Mouse (Mus musculus) thymus, adult 2 months (tissue): ENCODE measurements around the gene Msrb1. TPM values are rescaled to one million over a fixed set of nuclear protein-coding genes. Genes with fewer than 3 reads are reported as not detected.
A peak's percentile ranks its signal among the peaks of the same experiment; 100 is the strongest.
"Not testable (repeated sequence)": the region's sequence is repeated elsewhere in the genome, so short reads cannot be mapped to it uniquely, and the experiment has no call there.

Experiments used
- DNase-seq: peaks from one replicate; pipeline ENCODE4 v3.0.0; 2021
- H3K27ac ChIP-seq: fragments of 200-500 bp; 2 replicates; pipeline ENCODE4 v1.5.1; 2012; ENCODE audit warnings: low read length, control low read depth; ENCODE audit not compliant: control insufficient read depth, insufficient read depth
- H3K27me3 ChIP-seq: fragments of 200-500 bp; 2 replicates; pipeline ENCODE4 v1.6.1; 2012; ENCODE audit warnings: mild to moderate bottlenecking, low read length, moderate library complexity, mixed read lengths; ENCODE audit not compliant: control insufficient read depth, insufficient read depth
- H3K36me3 ChIP-seq: fragments of 200-500 bp; 2 replicates; pipeline ENCODE4 v1.6.1; 2012; ENCODE audit warnings: mild to moderate bottlenecking, low read length, moderate library complexity; ENCODE audit not compliant: control insufficient read depth, insufficient read depth
- H3K4me1 ChIP-seq: fragments of 200-500 bp; replicated peaks from 2 replicates; pipeline ENCODE4 v1.6.1; 2012; ENCODE audit warnings: low read length; ENCODE audit not compliant: control insufficient read depth, insufficient read depth
- H3K4me3 ChIP-seq: fragments of 200-500 bp; 2 replicates; pipeline ENCODE4 v1.5.1; 2012; ENCODE audit warnings: mild to moderate bottlenecking, low read length, control low read depth, moderate library complexity; ENCODE audit not compliant: control insufficient read depth, insufficient read depth
- CTCF ChIP-seq: fragments of 200-500 bp; IDR thresholded peaks from 2 replicates; pipeline ENCODE4 v1.5.1; 2012; ENCODE audit warnings: mild to moderate bottlenecking, control low read depth, low read length, moderate library complexity, borderline replicate concordance; ENCODE audit not compliant: control insufficient read depth, poor library complexity, insufficient read depth; ENCODE audit errors: extremely low read depth
- POLR2A ChIP-seq: fragments of 200-500 bp; IDR thresholded peaks from 2 replicates; pipeline ENCODE4 v1.6.1; 2012; ENCODE audit warnings: mild to moderate bottlenecking, low read length, control low read depth, moderate library complexity; ENCODE audit not compliant: control insufficient read depth, poor library complexity, insufficient read depth; ENCODE audit errors: extremely low read depth
- WGBS: fragments of 180-500 bp; shearing (Covaris S2); methylation state at CpG from one replicate; pipeline ENCODE4 v1.1.7; 2018; 5-methylcytosine and 5-hydroxymethylcytosine counted together
- polyA plus RNA-seq: library from polyadenylated mRNA; depleted of rRNA; stranded (reverse); fragments of >200 nt; gene quantifications from 2 replicates; pipeline ENCODE4 v1.2.3, GENCODE M21; 2012

Gene Msrb1
- polyA plus RNA-seq, 1 experiment = 91.5 TPM

DNA sequence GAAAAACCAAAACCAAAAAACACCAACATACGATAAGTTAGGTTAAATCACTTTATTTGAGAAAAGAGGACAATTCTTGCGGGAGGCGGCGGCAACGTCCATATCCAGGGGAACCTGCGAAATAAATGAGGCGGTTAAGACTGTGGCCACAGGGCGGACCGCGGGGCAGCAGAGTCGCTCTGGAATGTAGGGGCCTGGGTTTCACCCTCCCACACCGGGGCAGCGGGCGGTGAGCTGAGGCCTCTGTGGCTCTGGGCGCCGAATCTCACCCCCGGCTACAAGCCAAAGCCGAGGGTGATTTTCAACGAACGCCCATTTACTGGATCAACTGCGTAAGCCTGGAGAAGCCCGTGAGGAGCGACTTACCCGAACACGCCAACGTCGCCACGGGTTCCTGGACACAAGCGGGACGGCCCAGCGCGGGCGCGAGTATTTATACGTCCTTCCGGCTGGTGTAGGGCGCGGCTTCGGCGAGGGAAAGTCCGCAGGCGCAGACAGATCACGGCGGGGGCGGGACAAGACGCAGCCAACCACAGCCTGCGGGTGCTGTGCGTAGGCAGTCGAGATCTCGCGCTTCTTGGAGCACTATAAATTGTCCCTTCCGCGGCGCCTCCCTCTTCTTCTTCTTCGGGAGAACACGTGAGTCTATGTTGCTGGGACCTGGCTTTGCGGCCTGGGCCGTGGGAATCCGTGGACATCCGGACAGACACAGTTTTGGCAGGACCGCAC is 16.8 kb upstream of the Msrb1 start:
- H3K27me3 ChIP-seq = no peaks in the 10 kb centered on the region
- H3K36me3 ChIP-seq = peaks cover 14% of the 10 kb centered on the region
- peak overlapping the region; percentile 88 for H3K4me3 ChIP-seq
- H3K4me1 ChIP-seq = peaks cover 16% of the 10 kb centered on the region
- DNase-seq = peak; percentile 97
- 0 out of 2 replicates have a peak overlapping the region, but pooled peaks have one; percentile 3 for H3K27ac ChIP-seq
- WGBS = under 1% methylated on average over 61 of the region's 61 CpGs
- TF ChIP-seq POLR2A = peak; percentile 93
- no peak for TF ChIP-seq CTCF

DNA sequence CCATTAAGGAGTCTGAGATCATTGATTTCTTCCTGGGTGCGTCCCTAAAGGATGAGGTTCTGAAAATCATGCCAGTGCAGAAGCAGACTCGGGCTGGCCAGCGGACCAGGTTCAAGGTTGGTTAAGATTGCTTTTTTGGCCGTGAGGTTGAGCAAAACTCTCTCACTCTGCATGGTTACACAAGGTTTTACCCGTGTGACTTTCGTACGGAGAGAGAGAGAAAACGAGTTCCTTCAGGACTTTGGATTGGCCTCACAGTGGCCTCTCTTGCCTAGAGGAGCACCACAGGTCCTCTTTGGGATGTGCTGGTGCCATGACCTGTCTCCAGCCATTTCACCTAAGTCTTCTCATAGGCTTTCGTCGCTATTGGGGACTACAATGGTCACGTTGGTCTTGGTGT is 15.8 kb upstream of the Msrb1 start:
- Histone ChIP-seq H3K36me3 (peaks cover 14% of the 10 kb centered on the region), H3K4me1 (peaks cover 16% of the 10 kb centered on the region), H3K4me3 (peak overlapping the region; percentile 73)
- not testable (repeated sequence) for H3K27ac ChIP-seq, H3K27me3 ChIP-seq, DNase-seq
- WGBS = 3% methylated on average over 11 of the region's 11 CpGs

DNA sequence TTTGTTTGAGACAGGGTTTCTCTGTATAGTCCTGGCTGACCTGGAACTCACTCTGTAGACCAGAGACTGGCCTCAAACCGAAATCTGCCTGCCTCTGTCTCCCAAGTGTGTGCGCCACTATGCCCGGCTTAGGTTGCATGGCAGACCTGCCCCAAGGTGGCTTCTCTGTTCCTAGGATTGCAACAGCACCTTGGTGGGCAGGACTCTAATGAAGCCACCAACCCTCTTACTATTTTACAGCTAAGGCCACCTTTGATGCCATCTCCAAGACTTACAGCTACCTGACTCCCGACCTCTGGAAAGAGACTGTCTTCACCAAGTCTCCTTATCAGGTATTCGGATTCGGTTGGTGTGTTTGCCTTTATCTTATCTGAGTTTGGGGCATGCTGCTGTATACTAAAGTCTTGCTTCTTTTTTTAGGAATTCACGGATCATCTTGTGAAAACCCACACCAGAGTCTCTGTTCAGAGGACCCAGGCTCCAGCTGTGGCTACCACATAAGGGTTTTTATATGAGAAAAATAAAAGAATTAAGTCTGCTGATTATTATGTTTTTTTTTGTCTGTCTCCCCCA is 15.0 kb upstream of the Msrb1 start:
- H3K36me3 ChIP-seq = peaks cover 14% of the 10 kb centered on the region
- peaks cover 16% of the 10 kb centered on the region for H3K4me1 ChIP-seq
- H3K27me3 ChIP-seq, H3K27ac ChIP-seq, DNase-seq, H3K4me3 ChIP-seq: not testable (repeated sequence)
- WGBS = 80% methylated on average over 7 of the region's 7 CpGs

DNA sequence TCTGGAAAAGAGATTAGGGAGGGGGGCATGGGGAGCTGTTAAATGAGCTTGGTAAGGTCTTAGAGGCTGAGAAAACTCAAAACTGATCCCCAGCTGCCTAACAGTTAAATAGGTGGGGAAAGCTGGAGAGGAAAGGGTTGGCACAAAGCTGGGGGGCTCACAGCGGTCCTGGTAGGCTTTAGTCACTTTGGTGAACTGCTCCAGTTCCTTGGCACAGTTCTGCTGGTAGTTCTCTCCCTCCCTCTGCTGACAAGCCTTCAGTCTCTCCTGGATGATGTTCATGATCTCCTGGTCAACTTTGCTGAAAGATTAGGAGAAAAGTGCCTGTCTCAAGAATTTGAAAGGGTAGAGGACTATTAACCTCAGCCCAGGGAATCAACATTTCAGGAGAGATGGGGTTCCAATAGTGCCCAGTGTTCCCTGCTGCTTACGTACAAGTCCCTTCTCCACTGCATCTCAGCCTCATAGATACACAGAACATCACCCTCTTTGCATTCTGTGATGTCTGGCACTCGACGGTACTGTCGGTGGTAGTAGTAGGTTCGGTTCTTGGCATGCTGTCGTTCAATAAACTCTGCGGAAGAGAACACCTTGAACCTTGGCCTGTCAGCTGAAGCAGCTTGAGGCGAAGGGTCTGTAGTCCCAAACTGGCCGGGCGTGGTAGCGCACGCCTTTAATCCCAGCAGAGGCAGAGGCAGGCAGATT is 14.1 kb upstream of the Msrb1 start:
- H3K4me3 ChIP-seq = no peak overlapping the region
- no peaks in the 10 kb centered on the region for H3K27me3 ChIP-seq
- H3K36me3 ChIP-seq = peaks cover 14% of the 10 kb centered on the region
- DNase-seq = no peak
- WGBS = 80% methylated on average over 13 of the region's 13 CpGs
- TF ChIP-seq CTCF (no peak), POLR2A (no peak)
- peaks cover 16% of the 10 kb centered on the region for H3K4me1 ChIP-seq
- no peak overlapping the region for H3K27ac ChIP-seq

DNA sequence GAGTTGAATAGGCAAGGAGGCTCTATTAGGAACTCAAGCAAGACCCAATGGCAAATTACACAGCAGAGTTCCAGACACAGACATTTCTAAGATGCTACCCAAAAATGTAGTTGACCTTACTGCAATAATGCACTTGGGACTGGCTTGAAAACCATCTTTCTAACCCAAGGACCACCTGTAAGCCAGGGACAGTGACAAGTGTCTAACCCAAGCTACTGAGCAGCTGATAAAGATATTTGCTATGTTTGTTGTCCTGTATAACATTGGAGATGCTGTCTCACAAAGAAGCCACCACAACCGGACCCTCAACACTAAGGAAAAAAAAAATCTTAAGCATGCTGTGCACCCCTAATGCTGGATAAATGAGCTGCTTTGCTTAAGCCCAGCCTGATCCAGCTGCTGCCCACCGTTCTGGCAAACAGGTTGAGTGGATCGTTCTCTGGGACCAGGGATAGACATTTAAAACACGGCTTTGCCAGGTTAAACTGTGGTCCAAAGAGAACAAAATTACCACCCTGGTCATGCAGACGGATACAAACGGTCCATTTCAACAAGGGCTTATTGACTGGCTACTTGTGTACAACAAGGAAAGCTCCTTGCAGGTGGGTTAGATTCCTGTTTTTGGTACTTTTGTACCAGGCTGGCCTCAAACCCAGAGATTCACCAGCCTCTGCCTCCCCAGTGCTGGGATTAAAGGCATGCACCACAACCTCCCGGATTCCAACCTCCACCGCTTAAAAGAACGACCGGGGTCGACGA is 13.1 kb upstream of the Msrb1 start:
- WGBS = 3% methylated on average over 12 of the region's 12 CpGs
- H3K4me1 ChIP-seq = peaks cover 16% of the 10 kb centered on the region
- TF ChIP-seq POLR2A = no peak
- no peak for TF ChIP-seq CTCF

DNA sequence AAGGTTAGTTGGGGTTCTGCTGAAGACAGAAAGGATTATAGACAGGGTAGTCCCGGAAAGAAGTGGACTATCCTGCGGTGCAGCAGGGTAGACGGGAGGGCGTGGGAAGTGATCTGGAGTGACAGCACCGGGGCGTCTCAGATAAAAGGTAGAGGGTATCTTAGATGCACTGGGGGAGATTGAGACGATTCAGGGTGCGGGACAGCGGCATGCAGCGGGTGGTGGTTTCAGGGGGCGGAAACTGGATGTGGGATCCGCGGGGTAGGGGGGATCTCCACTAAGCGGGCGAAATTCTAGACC is 12.6 kb upstream of the Msrb1 start:
- peaks cover 16% of the 10 kb centered on the region for H3K4me1 ChIP-seq
- H3K4me3 ChIP-seq = peak overlapping the region; percentile 73
- H3K36me3 ChIP-seq = peaks cover 14% of the 10 kb centered on the region
- no peak for TF ChIP-seq CTCF
- no peak for TF ChIP-seq POLR2A
- H3K27me3 ChIP-seq = no peaks in the 10 kb centered on the region
- no peak overlapping the region for H3K27ac ChIP-seq
- no peak for DNase-seq
- WGBS = under 1% methylated on average over 15 of the region's 15 CpGs

More for the DNA sequence above, 13.1 kb upstream of the Msrb1 start:
- DNase-seq = no peak
- Histone ChIP-seq H3K4me3 (peak overlapping the region; percentile 73), H3K27ac (no peak overlapping the region), H3K27me3 (no peaks in the 10 kb centered on the region), H3K36me3 (peaks cover 14% of the 10 kb centered on the region)
